Mouse (Mus musculus) heart, postnatal 36 days (tissue): ENCODE measurements at regions not wholly inside any gene's neighbourhood (a gene's known extent, or its start where the extent isn't known, plus 50 kb on each side); places are given as distances from the start of the nearest gene placed in this dataset.
A peak's percentile ranks its signal among the peaks of the same experiment; 100 is the strongest.

Experiments used
- DNase-seq, 2 experiments: peaks; one replicate each; pipeline ENCODE4 v3.0.0; 2021 to 2022
- intact Hi-C: fragments of 180-260 bp; cut with DNase I; formaldehyde crosslinking; loops from one replicate; pipeline ENCODE4 v1.15.1; 2025

GRCm38 (mm10) chr5:75834766-75835555 lies 143.3 kb downstream of the Kdr start:
- DNase-seq, result peak; percentile 26
- intact Hi-C loops, result loop anchor here (1.0 to 2.0 kb wide), 3 partner anchors 9 to 260 kb away; partner anchors contain the start of gene Kit

- intact Hi-C loops, result no loop called here
- DNase-seq, result no peak
Measured at GRCm38 (mm10) chr5:75832341-75832740, 145.9 kb downstream of the Kdr start.

- intact Hi-C loops, result no loop called here
- DNase-seq, result no peak
Measured at GRCm38 (mm10) chr5:75829850-75830625, 148.2 kb downstream of the Kdr start.

- intact Hi-C loops, result no loop called here
- no peak for DNase-seq
Measured at GRCm38 (mm10) chr5:75828332-75828731, 149.9 kb downstream of the Kdr start.

GRCm38 (mm10) chr5:75826283-75827098 lies 151.8 kb downstream of the Kdr start:
- DNase-seq, result peak; percentile 8 to 36
- intact Hi-C loops, result loop anchor here (1.0 kb wide), 1 partner anchor 8 kb away; no protein-coding TSS in a partner anchor

- no peak for DNase-seq
- intact Hi-C loops, result no loop called here
Measured at GRCm38 (mm10) chr5:75825576-75825975, 152.7 kb downstream of the Kdr start.

DNA sequence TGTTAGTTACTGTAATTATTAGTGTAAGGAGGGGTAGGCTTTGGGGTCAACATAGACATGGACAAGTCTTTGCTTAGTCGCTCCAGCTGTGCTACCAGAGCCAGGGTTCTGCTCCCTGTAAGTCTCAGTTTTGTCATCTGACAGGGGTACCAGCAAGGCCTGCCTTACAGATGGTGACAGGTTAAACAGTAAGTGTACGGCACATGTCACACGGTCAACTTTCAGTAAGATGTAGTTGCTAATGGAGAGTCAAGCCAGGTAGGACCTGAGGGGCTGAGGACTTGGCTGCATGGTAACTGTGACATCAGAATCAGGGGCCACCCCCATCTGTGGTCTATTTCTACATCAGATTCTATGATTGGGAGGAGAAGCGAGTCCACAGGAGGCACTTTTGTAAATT lies 153.6 kb downstream of the Kdr start:
- intact Hi-C loops, result no loop called here
- DNase-seq, result no peak

DNA sequence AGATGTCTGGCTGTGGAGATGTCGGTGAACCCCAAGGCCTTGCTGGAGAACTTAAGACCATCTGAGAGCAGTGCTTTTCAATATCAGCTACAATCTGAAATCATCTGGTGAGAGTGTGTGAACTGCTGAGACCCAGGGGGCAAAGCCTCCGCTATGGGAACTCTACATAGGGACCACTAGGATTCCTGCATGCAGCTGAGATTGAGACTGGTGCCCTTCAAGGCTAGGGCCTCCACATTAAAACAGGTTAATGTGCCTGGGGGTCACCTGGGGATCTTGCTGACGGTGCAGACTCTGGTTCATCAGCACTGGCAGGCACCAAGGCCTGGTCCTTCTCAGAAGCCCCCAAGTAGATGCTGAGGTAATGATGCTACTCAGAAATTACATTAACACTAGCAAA lies 154.6 kb downstream of the Kdr start:
- no peak for DNase-seq
- intact Hi-C loops, result no loop called here

- DNase-seq, result no peak
- intact Hi-C loops, result loop anchor here (5.0 kb wide), 1 partner anchor 35 kb away; no protein-coding TSS in a partner anchor
Measured at GRCm38 (mm10) chr5:75817396-75817795, 160.9 kb downstream of the Kdr start.

GRCm38 (mm10) chr5:75814393-75814984 lies 163.8 kb downstream of the Kdr start:
- peak; percentile 16 to 30 for DNase-seq
- intact Hi-C loops, result loop anchor here (1.0 kb wide), 1 partner anchor 21 kb away; no protein-coding TSS in a partner anchor

DNA sequence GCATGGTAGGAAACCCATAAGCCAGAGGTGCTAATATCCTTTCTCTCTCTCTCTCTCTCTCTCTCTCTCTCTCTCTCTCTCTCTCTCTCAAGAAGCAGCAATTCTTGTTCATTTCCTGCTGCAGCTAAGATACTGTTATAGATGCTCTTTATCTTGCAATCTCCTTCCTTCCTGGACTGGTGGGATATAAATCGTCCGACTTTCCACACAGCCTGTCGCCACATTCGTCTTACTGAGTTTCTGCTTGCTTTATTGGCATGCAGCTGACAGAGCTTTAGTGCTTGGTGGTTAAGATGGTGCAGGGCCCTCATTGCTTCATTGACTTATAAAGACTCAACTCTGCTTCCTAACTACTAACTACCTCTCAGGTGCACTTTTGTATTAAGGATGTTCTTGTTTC lies 165.6 kb downstream of the Kdr start:
- intact Hi-C loops, result no loop called here
- DNase-seq, result no peak

- no peak for DNase-seq
- intact Hi-C loops, result no loop called here
Measured at GRCm38 (mm10) chr5:75808551-75809332, 169.5 kb downstream of the Kdr start.

- intact Hi-C loops, result no loop called here
- no peak for DNase-seq
Measured at GRCm38 (mm10) chr5:75805011-75805410, 173.2 kb downstream of the Kdr start.

GRCm38 (mm10) chr5:75804340-75804739 lies 173.9 kb downstream of the Kdr start:
- intact Hi-C loops, result no loop called here
- no peak for DNase-seq

- intact Hi-C loops, result no loop called here
- no peak for DNase-seq
Measured at GRCm38 (mm10) chr5:75803012-75803411, 175.2 kb downstream of the Kdr start.

- intact Hi-C loops, result no loop called here
- no peak for DNase-seq
Measured at GRCm38 (mm10) chr5:75800040-75800989, 177.9 kb downstream of the Kdr start.

- intact Hi-C loops, result no loop called here
- DNase-seq, result no peak
Measured at GRCm38 (mm10) chr5:75799627-75800026, 178.6 kb downstream of the Kdr start.

DNA sequence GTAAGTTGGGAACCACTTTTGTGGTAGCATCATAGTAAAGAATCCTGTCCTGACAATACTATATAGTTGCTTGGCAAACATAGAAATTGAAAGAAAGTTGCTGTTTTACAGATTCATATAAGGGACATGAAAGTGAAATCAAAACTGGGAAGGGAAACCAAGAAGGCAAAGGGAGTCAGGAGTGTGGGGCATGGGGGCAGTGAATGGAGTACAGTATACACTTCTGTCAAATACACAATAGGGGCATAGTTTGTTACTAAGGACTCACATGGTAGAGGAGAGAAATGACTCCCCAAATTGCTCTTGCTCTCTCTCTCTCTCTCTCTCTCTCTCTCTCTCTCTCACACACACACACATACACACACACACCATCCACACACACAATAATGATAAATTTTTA lies 185.1 kb downstream of the Kdr start:
- DNase-seq, result no peak
- intact Hi-C loops, result no loop called here

DNA sequence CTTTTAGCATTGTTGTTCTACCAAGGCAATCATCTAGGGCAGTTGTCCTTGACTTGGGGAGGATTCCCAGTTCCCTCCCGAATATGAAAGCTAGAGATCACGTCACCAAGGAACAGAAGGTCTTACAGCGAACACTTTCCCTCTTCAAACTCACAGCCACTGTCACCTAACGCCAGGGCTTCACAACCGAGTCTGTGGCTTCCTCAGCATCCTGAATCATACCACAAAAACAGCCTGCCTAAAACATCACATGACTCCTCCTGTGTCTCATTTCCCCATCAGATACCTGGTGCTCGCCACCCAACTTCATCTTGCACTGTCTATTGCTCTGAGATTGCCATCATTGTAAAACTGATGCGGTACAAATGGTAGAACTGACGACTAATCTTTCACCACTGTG lies 186.5 kb downstream of the Kdr start:
- no peak for DNase-seq
- intact Hi-C loops, result no loop called here
